Mouse (Mus musculus) midbrain, embryonic 10.5 days (tissue): ENCODE measurements around the gene Dync2li1. TPM values are rescaled to one million over a fixed set of nuclear protein-coding genes. Genes with fewer than 3 reads are reported as not detected.

Experiments
- DNase-seq: peaks from one replicate; pipeline ENCODE4 v3.0.0-alpha.2; 2017; ENCODE audit warnings: low spot score
- H3K27ac ChIP-seq: fragments of 300-500 bp; sonication (generic); replicated peaks from 2 replicates; pipeline ENCODE4 v1.5.1; 2016; ENCODE audit warnings: mild to moderate bottlenecking
- H3K27me3 ChIP-seq: fragments of 300-500 bp; sonication (generic); 2 replicates; pipeline ENCODE4 v1.6.1; 2016; ENCODE audit warnings: low read depth, mild to moderate bottlenecking; ENCODE audit not compliant: poor library complexity, severe bottlenecking
- H3K36me3 ChIP-seq: fragments of 300-500 bp; sonication (generic); 2 replicates; pipeline ENCODE4 v1.6.1; 2016; ENCODE audit warnings: mild to moderate bottlenecking, moderate library complexity
- H3K4me1 ChIP-seq: fragments of 300-500 bp; sonication (generic); 2 replicates; pipeline ENCODE4 v1.6.1; 2016
- H3K4me3 ChIP-seq: fragments of 300-500 bp; sonication (generic); 2 replicates; pipeline ENCODE4 v1.5.1; 2016; ENCODE audit warnings: mild to moderate bottlenecking, moderate library complexity
- H3K9me3 ChIP-seq: fragments of 300-500 bp; sonication (generic); replicated peaks from 2 replicates; pipeline ENCODE4 v1.6.1; 2016; ENCODE audit warnings: mild to moderate bottlenecking
- WGBS: fragments of 180-500 bp; shearing (Covaris S2); methylation state at CpG from one replicate; pipeline ENCODE4 v1.1.7; 2016; 5-methylcytosine and 5-hydroxymethylcytosine counted together
- polyA plus RNA-seq: library from polyadenylated mRNA; unstranded; fragments of >200 nt; fragmentation: Nextera tagmentation; extraction: Ambion mirVana; gene quantifications from 2 replicates; pipeline ENCODE4 v1.2.1, GENCODE M21; 2016

The Dync2li1 gene
- polyA plus RNA-seq, 1 experiment from 2014 or later: 30.9 TPM

DNA sequence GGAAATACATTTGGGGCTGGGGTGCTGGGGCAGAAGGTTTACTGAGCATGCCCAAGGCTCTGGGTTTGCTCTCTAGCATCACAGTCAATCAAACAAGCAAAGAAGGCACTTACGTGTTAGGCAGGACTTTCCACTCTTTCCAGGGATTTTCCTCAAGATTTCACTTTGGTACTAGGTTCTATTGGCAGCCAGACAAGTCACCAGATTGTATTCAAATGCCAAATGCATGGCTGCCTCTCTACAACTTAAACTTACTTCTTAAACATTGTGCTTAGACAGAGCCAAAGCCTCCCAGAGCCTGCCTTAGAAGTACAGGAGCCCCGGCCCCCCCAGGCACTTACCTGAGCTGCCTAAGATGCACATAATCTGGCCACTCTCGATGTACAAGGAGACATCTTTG lies 55.4 kb downstream of the Dync2li1 start:
- Histone ChIP-seq H3K9me3 (no peaks in the 10 kb centered on the region), H3K4me1 (peaks cover 13% of the 10 kb centered on the region), H3K27ac (no peak overlapping the region), H3K4me3 (no peak overlapping the region), H3K27me3 (peaks cover 7% of the 10 kb centered on the region; the same call in 1 of the 2 replicates), H3K36me3 (no peaks in the 10 kb centered on the region)
- DNase-seq: no peak
- WGBS: 88% methylated on average over 3 of the region's 3 CpGs

DNA sequence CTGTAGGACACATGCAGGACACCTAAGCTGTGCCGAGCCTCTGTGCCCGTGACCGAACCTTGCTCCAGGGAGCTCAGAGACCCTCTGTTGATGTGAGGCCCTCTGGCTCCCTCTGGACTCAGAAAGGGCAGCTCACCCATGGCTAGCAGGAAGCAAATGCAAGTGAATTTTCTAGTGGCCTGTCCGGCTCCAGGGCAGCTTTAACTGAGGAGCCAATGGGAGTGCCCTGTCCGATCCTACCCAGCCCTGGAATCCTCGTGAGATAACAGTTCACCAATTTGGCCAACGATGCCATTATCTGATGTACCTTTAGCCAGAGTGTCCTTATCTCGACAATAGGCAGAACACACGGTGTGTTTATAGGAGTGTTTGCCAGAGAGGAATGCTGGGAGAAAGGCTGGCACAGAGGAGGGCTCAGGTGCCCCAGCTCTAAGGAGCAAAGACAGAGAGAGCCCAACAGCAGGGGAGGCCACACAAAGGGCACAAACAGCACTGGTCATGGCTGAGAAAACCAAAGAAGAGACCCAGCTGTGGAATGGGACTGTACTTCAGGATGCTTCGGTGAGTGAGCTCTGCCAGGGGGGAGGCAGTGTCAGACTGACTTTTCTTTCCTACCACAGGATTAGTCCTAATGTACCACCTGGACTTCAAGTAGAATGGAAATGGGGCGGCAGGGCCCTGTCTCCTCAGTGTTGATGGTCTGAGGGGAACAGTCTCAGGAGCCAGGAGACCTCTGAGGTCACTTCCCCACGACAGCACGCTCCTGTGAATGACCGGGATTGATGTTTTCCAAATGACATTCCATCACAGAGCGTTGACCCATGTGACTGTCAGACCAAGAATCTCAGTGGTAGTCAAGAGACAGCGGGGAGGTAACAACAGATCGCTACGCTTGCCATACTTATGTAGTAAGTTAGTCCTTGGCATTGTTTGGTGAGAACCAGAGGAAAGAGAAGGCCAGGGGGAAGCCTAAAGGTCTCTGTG lies 56.7 kb downstream of the Dync2li1 start, which contains the start of gene Abcg5:
TSS of gene Abcg5 (minus strand) at position 278 of the 984 bp plus-strand sequence.
- no peaks in the 10 kb centered on the region for H3K36me3 ChIP-seq
- H3K27me3 ChIP-seq: no peaks in the 10 kb centered on the region
- DNase-seq: no peak
- WGBS: 81% methylated on average over 18 of the region's 18 CpGs
- no peak within 1 kb of the TSS for H3K4me3 ChIP-seq
- H3K9me3 ChIP-seq: no peaks in the 10 kb centered on the region
- H3K27ac ChIP-seq: no peak within 1 kb of the TSS; the same call in 1 of the 2 replicates
- H3K4me1 ChIP-seq: peaks cover 13% of the 10 kb centered on the region

DNA sequence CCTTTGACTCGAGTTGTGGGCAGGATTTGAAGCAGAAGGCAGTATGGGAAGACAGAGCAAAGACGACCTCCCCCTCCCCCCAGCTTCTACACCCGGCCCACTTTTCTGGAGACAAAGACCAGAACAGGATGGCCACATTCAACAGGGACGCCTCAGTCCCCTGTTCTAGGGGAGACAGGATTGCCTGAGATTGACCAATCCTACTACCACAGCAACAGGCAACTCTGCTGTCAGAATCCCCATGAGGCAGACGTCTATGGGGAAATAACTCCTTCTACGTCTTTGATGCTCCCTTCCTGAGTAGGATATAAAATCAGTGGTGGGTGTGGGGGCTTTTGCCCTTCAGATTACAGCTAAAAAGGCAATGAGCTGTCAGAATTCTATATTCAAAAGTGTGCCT lies 58.0 kb downstream of the Dync2li1 start:
- no peaks in the 10 kb centered on the region for H3K27me3 ChIP-seq
- peaks cover 13% of the 10 kb centered on the region for H3K4me1 ChIP-seq
- no peak for DNase-seq
- no peaks in the 10 kb centered on the region for H3K9me3 ChIP-seq
- no peaks in the 10 kb centered on the region for H3K36me3 ChIP-seq
- H3K4me3 ChIP-seq: no peak overlapping the region
- H3K27ac ChIP-seq: no peak overlapping the region
- WGBS: 61% methylated on average over 6 of the region's 6 CpGs

DNA sequence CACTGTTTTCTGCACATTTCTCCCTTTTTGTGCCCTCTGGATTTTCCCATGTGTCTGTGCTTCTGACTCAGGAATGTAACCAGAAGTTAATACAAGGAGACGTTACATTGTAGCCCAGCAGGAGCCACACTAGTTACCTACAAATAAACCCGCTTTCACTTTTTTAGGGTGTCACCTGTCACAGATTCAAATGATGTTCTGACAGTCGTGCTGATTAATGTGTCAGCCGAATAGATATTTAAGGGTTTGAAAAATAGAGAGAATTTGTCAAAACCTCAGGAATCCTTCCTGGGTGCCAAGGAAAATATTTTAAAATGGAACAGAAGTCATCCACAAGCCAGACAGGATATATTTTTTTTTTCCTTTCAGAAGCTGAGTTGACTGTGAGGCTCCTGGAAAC lies 59.0 kb downstream of the Dync2li1 start:
- peaks cover 13% of the 10 kb centered on the region for H3K4me1 ChIP-seq
- no peaks in the 10 kb centered on the region for H3K27me3 ChIP-seq
- no peak overlapping the region for H3K4me3 ChIP-seq
- H3K36me3 ChIP-seq: no peaks in the 10 kb centered on the region
- no peak overlapping the region for H3K27ac ChIP-seq
- H3K9me3 ChIP-seq: no peaks in the 10 kb centered on the region
- WGBS: 89% methylated on average over 4 of the region's 4 CpGs
- no peak for DNase-seq

DNA sequence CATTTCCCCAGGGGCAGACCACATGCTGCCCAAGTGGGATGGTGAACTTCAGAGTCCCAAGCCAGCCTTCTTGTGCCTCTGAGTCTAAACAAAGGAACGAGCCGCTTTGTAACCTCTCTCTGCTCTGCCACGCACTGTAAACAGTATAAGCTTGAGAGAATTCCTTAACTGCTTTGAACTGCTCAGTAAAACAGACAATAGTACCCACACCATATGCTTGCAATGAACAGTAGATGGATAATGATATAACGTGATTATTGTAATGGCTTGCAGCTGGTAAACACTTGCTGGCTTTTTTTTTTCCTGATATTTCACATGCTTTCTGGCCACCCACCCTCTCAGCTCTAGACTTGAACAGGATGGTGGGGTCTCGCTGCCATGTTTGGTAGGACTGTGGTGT lies 61.7 kb downstream of the Dync2li1 start:
- H3K4me3 ChIP-seq: no peak overlapping the region
- WGBS: 85% methylated on average over 5 of the region's 5 CpGs
- H3K9me3 ChIP-seq: no peaks in the 10 kb centered on the region
- peaks cover 12% of the 10 kb centered on the region for H3K4me1 ChIP-seq
- no peak overlapping the region for H3K27ac ChIP-seq
- no peaks in the 10 kb centered on the region for H3K36me3 ChIP-seq
- no peak for DNase-seq
- no peaks in the 10 kb centered on the region for H3K27me3 ChIP-seq

DNA sequence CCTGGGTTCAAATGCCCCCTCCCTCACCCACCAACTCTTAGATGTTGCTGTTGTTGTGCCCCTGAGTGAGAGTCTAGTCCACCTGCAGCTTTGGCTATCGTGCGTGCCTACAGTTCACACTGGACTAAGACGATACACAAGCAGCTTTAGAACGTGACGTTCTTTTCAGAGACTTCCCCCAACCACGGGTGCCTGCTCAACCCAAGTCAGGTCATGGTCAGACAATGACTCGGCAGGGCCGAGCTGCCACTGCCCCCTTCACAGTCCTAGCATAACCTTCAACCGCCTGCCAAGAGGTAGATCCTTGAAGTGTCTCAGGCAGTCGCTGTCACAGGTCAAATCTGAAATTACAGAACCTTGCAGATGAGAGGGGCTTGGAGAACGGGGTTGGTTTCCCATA lies 62.5 kb downstream of the Dync2li1 start:
- H3K36me3 ChIP-seq: no peaks in the 10 kb centered on the region
- H3K27me3 ChIP-seq: no peaks in the 10 kb centered on the region
- 92% methylated on average over 11 of the region's 11 CpGs for WGBS
- H3K4me1 ChIP-seq: peaks cover 9% of the 10 kb centered on the region
- no peak overlapping the region for H3K27ac ChIP-seq
- no peak overlapping the region for H3K4me3 ChIP-seq
- DNase-seq: no peak
- H3K9me3 ChIP-seq: no peaks in the 10 kb centered on the region

DNA sequence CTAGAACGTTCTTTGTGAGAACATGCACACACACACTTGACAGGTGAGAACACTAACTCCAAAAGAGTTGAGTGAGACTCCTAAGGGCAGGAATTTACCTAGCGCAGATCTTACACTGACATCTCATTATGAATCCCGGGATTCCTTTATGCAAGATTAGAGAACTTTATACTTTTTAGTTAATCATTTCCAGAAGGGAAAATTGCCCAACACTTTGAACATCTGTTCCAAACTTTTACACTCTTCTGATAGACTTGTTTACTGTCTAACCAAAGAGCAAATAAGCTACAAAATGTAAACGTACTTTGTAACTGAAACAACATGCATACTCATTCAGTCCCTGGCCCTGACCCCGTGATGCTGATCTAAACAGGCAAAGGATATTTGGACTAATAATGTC lies 63.0 kb downstream of the Dync2li1 start:
- Histone ChIP-seq H3K4me1 (peaks cover 9% of the 10 kb centered on the region), H3K9me3 (no peaks in the 10 kb centered on the region), H3K27ac (no peak overlapping the region), H3K4me3 (no peak overlapping the region), H3K27me3 (no peaks in the 10 kb centered on the region), H3K36me3 (no peaks in the 10 kb centered on the region)
- 89% methylated on average over 5 of the region's 5 CpGs for WGBS
- DNase-seq: no peak

DNA sequence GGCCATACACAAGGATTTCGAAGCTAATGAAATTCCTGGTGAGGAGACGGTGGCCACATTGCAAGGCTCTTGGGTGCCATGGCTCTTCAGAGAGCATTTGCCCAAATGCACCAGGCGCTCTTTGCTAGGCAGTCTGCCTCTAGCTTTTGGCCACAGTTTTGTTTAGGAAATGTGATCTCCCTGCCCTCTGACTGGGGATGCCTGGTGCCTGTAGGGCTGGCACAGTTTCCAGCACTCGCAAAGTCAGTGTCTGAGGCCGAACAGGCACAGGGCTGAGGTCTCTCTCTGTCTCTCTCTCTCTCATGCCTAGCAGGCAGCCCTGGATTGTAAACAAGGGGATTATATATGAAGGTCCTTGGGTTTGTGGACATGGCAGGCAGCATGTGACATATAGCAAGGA lies 63.8 kb downstream of the Dync2li1 start:
- H3K36me3 ChIP-seq: no peaks in the 10 kb centered on the region
- no peak for DNase-seq
- H3K27ac ChIP-seq: 0 out of 2 replicates have a peak overlapping the region, but pooled peaks have one; percentile 23
- peaks cover 7% of the 10 kb centered on the region for H3K4me1 ChIP-seq
- H3K4me3 ChIP-seq: no peak overlapping the region
- 84% methylated on average over 5 of the region's 5 CpGs for WGBS
- no peaks in the 10 kb centered on the region for H3K9me3 ChIP-seq
- H3K27me3 ChIP-seq: no peaks in the 10 kb centered on the region

DNA sequence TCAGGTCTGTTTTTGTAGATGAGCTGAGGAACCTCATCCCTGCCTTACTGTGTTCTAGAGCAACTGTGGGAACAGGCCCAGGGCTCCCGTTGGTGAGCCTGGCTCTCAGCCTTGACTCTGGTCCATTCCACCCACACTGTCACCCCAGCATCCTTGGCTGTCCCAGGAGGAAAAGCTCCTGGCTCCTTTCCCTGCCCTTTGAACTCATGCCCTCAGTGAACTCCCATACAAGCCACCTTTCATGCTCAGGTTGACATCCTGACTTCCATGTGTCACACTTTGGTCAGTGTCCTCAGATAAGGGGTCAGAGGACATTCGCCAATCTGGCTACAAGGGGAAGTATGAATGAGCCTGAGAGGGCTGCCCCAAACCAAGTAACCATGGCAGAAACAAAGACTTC lies 67.4 kb downstream of the Dync2li1 start:
- Histone ChIP-seq H3K27me3 (no peaks in the 10 kb centered on the region), H3K4me1 (peaks cover 7% of the 10 kb centered on the region), H3K36me3 (no peaks in the 10 kb centered on the region), H3K27ac (no peak overlapping the region), H3K9me3 (no peaks in the 10 kb centered on the region), H3K4me3 (no peak overlapping the region)
- 88% methylated on average over 2 of the region's 2 CpGs for WGBS
- DNase-seq: no peak

DNA sequence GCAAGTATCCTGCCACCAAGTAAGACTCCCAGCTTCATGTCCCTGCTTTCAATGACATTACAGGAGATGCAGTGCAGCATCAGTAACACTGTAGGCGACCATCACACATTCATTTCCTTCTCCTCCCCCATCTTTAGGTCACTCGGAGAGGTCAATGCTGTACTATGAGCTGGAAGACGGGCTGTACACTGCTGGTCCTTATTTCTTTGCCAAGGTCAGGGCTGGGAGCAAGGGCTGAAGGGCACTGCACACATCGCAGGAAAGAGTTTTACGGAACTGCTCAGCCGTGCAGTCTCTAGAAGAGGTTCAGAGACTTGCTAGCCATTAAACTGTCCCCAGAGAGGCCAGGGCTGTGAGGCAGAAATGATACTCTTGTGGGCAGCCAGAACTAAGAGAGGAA lies 70.2 kb downstream of the Dync2li1 start:
- Histone ChIP-seq H3K27ac (no peak overlapping the region), H3K4me1 (peaks cover 13% of the 10 kb centered on the region), H3K9me3 (no peaks in the 10 kb centered on the region), H3K27me3 (no peaks in the 10 kb centered on the region), H3K4me3 (no peak overlapping the region), H3K36me3 (no peaks in the 10 kb centered on the region)
- WGBS: 76% methylated on average over 6 of the region's 6 CpGs
- no peak for DNase-seq

DNA sequence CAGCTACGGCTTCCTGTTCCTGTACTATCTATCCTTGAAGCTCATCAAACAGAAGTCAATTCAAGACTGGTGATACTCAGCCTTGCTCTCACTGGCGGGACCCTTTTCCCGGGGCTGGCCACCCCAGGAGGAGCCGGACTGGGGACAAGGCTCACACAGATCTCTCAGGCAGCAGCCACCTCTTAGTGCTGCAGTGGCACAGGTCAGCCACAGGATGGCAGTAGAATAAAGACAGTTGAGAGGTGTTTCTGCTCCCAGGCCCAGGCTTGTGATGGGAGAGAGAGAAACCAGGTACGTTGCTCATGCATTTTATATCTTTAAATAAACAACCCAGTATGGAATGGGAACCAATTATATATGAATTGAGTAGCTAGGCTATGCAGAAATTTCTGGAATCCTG lies 72.4 kb downstream of the Dync2li1 start:
- no peak overlapping the region for H3K27ac ChIP-seq
- peaks cover 1% of the 10 kb centered on the region; the same call in 1 of the 2 replicates for H3K36me3 ChIP-seq
- peaks cover 18% of the 10 kb centered on the region for H3K4me1 ChIP-seq
- WGBS: 35% methylated on average over 5 of the region's 5 CpGs
- peak; percentile 67 for DNase-seq
- H3K9me3 ChIP-seq: no peaks in the 10 kb centered on the region
- H3K4me3 ChIP-seq: no peak overlapping the region
- H3K27me3 ChIP-seq: no peaks in the 10 kb centered on the region
